Mouse (Mus musculus) brain, embryonic 18.5 days (tissue): Measurements from ENCODE around the gene Ube2q2.
"Not testable (repeated sequence)": the region's sequence is repeated elsewhere in the genome, so short reads cannot be mapped to it uniquely, and the experiment has no call there.

Experiments used
- DNase-seq: peaks from one replicate; pipeline ENCODE4 v3.0.0-alpha.2; 2012; ENCODE audit warnings: low read depth, low spot score

Gene Ube2q2

DNA sequence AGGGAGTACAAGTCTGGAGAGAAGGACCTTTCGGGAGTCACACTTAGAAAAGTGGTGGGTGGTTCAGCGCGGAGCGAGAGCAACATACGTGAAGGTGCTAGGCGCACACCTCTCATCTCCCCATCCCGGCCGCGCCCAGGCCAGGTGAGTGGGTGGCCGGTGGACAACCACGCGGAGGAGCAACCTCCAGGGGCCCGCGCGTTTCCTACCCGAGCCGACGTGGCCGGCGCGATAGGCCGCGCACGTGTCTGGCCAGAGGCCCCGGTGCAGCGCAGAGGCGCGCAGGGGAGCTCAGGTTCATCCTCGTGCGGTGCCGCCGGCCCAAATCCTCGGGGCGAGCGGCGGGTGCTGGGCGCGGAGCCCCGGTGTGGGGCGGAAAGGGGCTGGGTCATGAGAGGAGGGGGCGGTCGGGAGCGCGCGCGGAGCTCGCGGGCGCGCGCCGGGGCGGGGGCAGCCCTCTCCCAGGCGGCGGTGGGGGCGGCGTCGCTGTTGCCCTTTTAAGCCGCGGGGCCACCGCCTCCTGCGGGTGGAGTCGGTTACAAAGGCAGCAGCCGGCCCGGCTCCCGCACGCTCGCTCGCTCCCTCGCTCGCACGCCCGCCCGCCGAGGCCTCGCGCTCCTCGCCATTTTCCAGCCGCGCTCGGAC is at the start of gene Ube2q2:
Gene Ube2q2, plus strand, starts transcription at position 1 of the 645 bp plus-strand sequence.
- peak; percentile 66 for DNase-seq

DNA sequence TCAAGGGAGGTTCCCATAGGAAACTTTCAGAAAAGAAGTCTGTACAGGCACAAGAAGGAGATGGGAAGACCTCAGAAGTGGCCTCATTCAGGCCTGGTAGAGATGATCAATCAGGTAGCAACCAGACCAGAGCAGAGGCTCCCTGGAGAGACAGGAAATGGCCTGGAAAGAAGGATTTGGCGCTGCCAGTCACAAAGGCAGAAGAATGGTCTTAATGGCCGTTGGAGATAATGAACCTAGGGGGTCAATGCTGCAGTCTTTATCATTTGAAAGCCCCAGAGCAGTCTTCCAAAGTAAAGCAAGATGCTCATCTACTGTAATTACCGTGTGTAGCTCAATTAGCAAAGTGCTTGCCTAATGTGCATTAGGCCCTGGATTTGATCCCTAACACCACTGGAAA is 47.5 kb upstream of the Ube2q2 start:
- DNase-seq: no peak

DNA sequence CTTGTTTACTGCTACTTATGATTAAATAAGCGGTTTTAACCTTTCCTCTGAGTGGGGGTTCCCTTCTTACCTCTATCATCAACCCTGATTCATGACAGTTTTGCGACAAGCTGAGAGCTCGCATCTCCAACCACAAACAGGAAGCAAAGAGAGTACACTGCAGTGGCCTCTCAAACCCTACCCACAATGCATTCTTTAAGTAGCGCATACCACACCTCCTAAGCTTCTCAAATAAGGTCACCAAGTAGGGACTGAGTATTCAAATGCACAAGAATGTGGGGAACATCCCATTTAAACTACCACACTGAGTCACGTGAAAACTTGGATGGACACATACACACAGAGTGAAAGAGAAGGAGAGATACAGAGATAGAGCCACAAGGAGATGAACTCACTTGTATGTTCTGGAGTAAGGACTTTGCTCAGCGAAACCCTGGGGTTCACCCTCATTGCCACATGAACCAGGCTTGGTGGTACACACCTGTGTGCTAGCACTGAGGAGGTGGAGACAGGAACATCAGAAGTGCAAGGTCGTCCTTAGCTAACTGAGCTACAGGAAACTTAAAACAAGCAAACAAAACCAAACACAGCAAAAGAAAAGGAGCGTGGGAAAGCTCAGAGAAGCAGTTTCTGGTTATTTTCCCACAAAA is 46.3 kb upstream of the Ube2q2 start:
- no peak for DNase-seq

DNA sequence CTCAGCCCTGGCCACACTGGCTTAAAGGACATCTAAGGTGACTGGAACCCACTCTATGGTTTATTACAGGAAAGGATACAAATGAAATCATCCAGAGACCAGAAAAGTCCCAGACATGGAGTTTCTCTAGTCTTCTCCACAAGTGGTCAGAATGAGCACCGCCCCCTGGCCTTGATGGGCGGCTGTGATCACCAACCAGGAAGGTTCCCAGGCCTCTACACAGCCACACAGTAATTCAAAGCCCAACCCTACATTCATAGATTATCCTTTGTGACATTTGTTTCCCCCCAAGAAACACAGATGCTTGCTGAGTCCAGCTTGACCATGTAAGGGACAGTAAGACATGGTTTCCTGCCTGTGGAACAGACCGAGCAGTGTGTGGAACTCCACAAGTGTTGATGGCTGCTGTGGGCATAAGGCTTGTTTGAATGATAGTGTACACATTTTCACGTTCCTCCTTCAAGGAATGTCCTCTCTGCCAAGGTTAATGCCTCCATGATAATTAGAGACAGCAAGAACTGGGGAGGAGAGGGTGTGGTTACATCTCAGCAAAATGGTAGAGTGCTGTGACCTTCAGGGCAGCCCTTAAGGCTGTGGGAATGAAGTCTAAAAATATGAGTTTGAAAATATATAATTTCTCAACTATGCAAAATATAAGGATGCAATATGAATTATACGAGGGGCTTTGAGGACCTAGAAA is 45.6 kb upstream of the Ube2q2 start:
- no peak for DNase-seq

DNA sequence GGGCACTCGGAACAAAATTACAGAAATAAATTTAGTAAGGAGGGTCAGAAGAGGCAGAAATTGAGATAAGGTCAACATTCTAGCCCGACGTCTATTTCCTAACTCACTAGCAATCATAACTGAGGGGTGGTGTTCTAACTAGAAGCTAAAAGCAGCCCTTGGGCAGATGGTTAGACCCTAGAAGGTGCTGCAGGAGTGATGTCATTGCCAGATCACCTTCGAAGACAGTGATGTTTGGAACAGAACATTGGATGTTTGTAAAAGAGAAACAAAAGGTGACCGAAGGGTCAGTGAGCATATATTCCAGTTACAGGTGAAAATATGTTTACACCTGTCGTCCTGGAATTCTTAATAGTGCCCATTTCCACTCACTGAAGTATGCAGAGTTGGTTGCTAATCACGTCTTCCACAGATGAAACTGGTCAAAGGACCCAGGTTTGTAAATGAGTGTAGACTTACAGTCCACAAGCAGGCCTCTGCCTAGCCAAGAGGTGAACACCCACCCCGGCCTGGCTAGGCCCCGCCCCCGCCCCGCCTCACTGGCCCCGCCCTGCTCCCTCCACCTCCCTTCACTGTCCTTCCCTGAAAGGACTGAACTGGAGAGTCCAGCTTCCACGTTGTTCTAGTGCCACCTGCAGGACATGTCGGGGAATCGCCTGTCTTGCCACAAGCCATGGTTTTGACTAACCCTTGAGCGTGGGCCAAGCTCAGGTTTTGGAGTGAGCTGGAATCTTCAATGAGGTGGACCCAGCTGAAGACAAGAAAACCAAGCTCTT is 38.4 kb upstream of the Ube2q2 start:
- peak; percentile 47 for DNase-seq

DNA sequence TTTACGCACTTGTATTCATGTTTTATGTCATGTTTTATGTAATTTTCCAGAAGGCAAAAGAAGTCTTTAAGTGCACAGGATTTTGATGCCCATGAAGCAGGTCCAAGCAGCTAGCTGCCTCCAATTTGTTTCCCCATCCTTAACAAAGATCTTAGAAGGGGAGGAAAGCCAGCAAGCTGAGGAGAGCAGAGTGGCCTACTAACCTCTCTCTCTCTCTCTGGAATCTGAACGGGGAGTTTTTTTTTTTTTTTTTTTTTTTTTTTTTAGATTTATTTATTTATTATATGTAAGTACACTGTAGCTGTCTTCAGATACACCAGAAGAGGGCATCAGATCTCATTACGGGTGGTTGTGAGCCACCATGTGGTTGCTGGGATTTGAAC is 37.8 kb upstream of the Ube2q2 start:
- not testable (repeated sequence) for DNase-seq

DNA sequence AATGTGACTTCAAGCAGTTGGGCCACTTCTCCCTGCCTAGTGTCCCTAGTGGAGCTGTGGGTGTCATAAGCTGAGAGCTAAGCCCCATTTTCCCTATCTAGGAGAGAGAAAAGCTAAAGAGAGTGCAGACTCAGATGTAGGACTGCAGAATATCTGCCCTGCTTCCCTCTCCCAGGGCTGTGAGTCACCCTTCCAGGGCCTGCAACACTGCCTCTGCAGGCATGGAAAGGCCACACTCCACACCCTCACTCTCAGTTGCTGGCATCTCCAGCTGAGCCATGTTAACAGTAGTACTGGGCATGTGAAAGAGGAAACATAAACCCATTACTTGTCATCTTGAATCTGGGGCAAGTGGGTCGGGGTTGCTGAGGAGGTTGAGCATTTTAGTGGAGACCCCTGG is 33.9 kb upstream of the Ube2q2 start:
- no peak for DNase-seq

DNA sequence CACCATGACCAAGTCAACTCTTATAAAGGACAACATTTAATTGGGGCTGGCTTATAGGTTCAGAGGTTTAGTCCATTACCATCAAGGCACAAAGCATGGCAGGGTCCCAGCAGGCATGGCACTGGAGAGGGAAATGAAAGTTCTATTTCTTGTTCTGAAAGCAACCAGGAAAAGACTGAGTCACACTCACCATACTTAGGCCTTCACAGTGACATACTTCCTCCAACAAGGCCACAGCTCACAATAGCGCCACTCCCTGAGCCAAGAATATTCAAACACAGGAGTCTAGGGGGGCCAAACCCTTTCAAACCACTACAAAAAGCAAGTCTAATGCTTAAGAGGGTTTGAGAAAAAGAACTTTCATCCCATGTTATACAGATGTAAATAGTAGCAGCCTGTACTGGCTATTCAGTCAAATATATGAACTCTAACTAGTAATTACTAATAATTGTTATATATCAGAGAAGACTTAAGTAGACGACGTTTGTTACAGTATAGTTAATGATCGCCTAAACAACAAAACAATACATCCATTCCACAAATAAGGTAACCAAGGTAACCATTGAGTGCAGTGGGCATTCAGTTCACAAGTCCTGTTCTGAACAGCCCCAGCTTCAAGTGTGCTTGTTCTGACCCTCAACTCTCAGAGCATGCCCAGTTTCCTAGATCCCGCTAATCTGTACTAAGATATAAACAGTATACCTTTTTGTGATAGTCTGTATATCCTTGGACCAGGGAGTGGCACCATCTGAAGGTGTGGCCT is 31.2 kb upstream of the Ube2q2 start:
- no peak for DNase-seq

DNA sequence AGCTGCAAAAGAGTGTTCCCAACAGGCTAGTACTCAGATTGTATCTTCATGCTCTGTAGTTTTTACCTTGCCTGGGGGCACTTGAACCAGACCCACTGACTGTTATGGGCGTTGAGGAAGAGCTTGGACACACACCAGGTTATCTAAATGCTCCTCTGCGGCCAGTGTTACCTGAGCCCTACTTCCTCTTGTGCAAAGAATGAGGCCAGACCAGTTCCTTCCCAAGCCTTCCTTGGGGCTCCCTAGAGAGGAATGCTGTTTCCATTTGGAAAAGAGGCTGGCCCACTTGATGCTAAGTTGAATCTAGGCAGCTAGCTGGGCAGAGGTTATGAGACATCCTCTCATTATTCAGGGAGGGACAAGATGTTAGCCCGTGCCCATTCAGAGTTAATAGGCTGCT is 26.1 kb upstream of the Ube2q2 start:
- DNase-seq: no peak

DNA sequence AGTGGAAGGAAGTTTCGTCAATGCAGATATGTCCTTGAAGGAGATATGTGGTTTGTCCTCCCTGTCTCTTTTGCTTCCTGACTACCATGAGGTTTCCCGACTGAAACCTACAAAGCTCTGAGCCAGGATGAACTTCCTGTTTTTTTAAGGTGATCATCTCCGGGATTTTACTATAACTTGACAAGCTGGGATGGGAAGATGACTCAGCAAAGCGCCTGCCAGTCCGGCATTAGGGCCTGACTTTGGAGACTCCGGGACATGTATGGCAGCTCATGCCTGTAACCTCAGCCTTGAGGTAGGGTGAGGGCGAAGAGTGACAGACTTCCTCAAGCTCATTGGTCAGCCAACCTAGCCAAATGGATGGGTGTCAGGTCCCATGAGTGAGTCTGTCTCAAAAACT is 22.9 kb upstream of the Ube2q2 start:
- no peak for DNase-seq

DNA sequence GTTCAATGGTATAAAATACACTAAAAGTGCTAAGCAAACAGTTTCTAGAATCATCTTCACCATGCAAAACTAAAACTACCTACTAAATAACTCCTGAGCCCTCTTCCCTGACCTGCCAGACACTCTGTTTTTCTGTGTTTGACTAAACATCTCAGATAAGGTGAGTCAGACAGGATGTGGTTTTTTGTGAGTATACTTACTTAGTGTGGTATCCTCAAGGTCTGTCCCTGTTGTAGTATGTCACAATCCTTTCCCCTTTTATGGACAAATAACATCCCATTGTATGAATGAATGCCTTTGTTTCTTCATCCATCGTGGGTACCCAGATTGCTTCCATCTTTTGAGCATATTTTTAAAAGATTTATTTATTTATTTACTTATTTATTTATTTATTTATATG is 22.4 kb upstream of the Ube2q2 start:
- no peak for DNase-seq

DNA sequence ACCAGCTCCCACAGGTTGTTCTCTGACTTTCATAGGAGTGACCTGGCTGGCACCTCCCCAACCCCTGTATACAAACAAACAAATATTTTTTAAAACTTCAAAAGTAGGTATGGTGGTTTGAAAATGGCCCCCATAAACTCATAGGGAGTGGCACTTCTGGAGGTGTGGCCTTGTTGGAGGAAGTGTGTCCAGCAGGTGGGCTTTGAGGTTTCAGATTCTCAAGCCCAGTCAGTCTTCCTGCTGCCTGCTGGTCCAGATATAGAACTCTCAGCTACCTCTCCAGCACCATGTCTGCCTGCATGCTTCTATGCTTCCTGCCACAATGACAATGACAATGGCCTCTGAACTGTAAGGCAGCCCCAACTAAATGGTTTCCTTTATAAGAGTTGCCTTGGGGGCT is 16.8 kb upstream of the Ube2q2 start:
- no peak for DNase-seq

DNA sequence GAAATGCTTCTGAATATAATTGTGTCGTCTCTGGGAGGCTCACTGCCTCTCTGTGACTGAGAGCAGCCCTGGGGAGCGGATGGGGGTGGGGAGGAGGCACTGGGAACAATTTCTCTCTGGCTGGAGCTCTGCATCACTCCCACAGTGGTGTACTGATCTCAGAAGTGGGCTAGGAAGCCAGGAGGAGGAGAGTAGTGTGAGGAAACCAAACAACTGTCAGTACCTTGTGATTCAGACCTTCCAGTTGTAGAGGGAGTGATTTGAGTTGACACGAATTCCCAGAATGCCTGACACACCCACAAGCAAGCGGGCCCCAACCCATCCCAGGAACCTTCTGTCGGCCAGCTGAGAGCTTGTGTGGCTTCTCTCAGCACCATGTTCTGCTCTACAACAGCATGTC is 12.1 kb upstream of the Ube2q2 start:
- no peak for DNase-seq

DNA sequence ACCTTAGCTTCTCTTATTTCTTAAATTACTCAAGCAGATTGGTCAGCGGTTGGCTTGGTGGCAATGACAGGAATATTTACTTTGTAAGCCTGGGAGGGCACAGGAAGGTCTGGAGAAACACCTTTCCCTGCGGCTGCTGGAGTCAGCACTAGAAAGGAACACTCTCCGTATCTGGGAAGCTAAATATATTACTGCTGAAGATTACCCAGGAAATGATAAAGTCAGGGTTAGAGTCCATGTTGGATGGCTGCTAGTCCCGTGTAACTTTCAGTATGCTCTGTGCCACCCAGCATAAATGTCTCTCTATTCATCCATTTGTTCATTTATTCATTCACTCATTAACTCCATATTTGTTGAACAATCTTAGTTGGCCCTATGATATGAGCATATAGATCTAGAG is 11.5 kb upstream of the Ube2q2 start:
- DNase-seq: no peak

DNA sequence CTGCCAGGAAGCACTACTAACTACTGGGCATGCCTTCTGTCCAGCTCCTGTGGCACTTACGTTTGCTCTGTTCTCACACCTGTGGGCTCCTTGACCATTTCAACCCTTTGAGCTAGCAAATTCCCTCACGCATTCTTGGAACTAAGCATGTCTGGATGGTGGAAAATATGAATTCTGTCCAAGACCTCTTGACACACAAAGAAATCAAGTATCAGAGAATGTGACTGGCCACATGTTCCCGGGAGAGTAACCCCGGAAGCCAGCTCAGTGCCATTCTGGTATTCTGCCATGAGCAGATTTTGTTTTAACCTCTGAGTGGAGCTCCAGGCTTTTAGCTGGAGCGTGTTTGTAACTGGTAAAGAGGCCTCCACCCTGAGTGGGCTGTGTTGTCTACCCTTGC is 8.7 kb upstream of the Ube2q2 start:
- DNase-seq: no peak

DNA sequence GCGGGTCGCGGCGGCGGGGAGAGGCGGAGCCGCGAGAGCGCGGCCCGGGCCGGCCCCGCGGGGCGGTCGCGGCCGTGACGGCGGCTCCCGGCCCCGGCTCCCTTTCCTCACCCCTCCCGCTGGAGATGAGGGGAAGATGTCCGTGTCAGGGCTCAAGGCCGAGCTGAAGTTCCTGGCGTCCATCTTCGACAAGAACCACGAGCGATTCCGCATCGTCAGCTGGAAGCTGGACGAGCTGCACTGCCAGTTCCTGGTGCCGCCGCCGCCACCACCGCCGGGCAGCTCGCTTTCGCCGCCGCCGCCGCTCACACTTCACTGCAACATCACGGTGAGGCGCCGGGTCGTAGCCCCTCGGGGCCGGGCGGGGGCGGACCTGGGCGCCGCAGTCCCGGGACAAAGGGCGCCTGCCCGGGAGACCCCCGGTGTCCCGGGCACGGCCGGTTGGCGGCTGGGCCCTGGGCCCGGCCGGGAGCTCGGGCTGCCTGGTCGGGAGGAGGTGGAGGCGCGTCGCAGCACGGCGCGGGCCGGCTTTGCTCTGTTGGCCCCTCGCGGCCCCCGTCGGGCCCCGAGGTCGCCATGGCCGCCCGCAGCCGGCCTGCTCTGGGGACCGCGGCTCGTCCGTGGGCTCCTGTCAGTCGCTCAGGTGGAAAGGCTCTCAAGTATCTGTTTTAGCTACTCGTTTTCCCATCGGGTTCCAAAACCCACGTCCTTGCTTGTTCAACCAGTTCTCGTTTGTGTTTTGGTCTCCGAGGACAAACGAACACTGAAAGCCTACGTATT is 1.0 kb downstream of the Ube2q2 start:
- no peak for DNase-seq

DNA sequence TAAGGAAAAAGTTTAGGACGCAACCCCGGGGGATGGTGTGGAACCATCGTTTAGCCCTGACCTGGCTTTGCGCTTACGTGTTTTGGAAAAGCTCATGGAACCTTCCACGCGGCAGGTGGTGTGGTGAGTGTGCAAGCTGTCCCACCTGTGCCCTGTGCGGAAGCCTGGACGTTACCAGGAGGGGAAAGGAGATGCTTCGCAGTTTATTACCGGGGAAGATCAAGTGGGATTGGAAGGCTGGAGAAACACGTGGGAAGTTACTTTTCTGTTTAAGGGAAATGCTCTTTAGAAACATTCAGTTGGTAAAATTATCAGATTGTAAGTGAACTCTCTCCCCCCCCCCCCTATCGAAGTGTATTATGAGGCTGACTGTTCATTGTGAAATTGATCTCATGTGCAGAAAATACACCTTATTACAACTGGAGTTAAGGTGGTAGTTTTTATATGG is 1.6 kb downstream of the Ube2q2 start:
- no peak for DNase-seq

DNA sequence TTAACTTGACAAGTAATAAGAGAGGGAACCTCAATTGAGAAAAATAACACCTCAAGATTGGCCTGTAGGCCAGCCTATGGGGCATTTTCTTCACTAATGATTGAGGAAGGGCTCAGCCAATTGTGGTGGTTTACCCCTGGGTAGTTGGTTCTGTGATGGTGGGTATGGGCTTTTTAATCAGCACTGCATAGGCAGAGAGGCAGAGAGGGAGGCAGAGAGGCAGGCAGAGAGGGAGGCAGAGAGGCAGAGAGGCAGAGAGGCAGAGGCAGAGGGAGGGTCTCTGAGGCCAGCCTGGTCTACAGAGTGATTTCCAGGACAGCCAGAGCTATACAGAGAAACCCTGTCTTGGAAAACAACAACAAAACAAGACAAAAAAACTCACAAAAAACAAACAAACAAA is 2.4 kb downstream of the Ube2q2 start:
- no peak for DNase-seq

DNA sequence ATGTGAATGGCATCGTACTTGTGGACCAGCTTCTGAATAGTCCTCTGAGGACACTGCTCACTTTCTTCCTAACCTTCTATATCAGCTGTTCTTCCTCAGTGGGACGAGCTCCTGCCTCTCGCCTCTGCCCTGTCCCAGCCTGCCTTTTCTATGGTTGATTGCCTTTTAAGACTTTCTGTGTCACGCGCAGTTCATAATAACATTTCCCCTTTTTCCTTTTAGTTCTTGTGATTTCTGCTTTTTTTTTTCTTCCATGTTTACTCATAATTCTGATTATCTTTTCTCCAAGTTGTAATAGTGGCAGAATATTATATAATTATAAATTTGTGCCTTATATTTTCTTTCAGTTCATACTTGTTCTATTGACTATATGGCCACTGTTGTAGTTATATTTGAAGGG is 4.3 kb downstream of the Ube2q2 start:
- DNase-seq: no peak

DNA sequence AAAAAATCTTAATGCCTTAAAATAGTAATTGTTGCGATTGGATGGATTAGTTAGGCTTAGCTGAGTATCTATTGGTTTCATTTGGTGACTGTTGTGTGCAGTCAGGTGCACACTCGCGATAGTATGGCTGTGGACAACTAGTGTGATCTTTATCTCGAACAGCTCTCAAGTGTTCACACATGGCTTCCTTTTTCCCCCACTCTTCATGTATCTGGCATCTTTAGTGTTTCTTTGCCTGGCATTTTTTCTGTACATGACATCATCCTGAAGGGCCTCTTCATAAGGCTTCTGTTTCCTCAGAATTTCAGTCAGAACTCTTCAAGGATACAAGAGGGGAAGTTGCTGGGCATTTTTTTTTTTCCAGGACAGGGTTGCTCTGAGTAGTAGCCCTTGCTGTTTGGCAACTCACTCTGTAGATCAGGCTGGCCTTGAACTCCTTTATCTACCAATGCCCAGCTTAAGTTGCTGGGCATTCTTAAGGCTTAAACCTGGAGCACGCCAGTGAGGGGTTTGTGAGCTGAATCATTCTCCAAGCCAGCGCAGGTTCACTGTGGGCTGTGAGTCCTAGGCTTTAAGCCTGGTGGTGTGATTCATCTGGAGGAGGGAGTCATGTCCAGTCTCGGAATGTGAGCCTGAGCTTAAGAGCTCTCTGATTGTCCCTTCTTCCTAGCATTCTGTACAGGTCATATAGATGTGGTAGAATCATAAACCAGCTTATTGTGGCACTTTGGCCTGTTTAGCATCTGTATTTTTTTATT is 22.2 kb downstream of the Ube2q2 start:
- DNase-seq: no peak
